Mouse (Mus musculus) ZHBTc4 (cell line): Measurements from ENCODE around the gene Ly6g6e.

Experiments
- DNase-seq: peaks from one replicate; pipeline ENCODE4 v3.0.0-alpha.2; 2011; ENCODE audit warnings: low read depth, low spot score

Gene Ly6g6e

DNA sequence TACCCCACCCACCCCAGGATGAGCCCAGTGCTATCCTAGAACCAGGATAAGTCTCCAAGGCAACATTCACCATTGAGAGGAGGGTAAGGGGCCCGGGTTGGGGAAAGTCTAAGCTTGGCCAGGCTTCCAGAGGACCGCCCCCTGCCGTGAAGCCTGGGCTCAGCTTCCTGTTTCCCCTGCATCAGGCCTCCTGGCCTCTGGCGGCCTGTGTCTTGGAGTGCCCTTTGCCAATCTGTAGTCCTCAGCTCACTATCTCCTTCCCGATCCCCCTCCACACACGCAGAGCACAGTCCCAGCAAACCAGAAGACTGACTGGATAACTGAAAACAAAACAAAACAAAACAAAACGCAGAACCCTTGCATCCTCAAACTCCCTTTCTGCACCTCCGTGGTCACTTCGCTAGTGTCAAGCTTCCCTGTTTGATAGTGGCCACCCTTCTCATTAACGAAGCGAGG lies 27.1 kb upstream of the Ly6g6e start, which contains the start of gene Clic1:
TSS of gene Clic1 (plus strand) at position 406 of the 456 bp plus-strand sequence.
- peak; percentile 51 for DNase-seq

DNA sequence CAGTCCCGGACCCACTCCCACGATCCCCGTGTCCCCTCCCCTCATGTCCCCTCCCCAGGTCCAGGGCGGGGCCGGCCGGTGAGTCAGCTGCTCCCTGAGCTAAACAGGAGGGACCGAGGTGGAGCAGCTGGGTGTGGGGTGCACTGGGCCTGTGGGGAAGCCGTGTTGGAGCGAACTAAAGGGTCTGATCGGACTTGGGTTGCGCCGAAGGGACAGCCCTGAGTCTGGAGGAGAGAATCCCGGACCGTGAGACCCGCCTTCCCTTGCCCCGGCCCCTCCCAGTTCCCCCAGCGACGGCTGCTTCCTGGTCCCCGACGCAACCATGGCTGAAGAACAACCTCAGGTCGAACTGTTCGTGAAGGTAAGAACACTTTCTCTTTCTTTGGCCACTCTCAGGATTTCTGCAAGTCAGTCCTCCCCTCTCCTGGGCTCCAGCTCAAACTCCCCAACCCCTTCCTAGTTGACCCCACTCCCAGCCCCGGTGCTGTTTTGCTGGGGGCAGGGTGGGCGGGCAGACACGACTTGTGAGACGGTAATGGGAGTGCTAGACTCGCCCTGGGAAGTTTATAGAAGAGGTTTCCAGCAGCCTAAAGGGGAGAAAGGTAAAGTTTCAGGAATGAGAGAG lies 26.5 kb upstream of the Ly6g6e start:
- DNase-seq, result peak; percentile 82

DNA sequence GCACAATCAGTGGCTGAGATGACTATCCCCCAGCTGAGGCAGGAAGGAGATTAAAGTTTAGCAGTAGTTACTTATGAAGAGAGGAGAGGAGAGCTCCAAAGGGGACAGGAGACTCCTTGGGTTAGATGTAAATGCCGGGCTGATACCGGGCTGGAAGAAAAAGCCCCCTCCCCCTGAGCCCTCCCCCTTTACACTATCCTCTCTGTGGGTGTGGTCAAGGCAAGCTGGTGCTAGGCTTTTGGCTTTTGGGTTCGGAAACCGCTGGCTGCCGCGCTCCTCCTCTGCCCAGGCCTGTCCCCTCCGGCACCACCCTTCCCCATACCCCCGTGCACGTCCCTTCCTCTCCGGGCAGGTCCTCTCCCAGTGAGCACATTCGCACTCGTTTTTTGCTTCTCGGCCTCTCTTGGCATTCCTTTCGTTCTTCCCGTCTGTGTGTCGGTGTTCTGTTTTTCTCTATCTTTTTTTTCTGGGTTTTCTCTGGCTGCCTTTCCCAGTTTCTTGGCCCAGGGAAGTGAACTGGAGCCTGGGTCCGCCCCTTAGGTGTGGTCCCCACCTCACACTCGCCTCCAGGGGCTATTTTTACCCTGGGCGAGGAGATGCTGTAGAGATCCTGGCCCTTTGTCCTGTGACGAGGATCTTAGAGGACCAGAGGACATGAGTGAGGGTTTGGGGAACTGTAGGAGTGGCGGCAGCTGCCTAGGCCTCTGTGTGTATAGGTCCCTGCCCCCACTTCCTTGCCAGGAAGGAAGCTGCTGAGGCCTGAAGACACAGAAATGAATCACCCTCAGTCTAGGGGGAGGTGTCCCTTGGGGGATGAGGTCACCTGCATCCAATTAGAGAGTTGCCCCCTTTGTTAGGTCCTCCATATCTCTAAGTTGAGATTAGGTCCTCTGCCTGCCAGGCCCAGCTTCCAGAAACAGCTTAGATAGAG lies 25.3 kb upstream of the Ly6g6e start:
- peak; percentile 83 for DNase-seq

DNA sequence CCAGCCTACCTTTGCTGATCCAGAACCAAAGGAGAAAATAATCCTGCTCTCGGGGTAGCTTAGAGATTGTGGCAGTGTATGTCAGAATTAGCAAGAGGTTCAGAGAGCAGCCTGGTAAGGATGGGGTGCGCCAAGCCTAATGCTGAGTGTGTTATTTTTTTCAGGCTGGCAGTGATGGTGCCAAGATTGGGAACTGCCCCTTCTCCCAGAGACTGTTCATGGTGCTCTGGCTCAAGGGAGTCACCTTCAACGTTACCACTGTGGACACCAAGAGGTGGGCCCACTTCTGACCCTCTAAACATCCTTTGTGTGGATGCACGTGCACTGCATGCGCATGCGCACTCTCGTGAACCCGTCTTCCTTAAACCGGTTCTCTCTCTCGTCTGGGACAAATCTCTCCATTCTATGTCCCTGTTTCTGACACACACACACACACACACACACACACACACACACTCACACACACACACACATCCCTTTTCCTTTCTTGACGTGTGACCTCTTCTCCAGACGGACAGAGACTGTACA lies 24.4 kb upstream of the Ly6g6e start:
- DNase-seq, result peak; percentile 45

DNA sequence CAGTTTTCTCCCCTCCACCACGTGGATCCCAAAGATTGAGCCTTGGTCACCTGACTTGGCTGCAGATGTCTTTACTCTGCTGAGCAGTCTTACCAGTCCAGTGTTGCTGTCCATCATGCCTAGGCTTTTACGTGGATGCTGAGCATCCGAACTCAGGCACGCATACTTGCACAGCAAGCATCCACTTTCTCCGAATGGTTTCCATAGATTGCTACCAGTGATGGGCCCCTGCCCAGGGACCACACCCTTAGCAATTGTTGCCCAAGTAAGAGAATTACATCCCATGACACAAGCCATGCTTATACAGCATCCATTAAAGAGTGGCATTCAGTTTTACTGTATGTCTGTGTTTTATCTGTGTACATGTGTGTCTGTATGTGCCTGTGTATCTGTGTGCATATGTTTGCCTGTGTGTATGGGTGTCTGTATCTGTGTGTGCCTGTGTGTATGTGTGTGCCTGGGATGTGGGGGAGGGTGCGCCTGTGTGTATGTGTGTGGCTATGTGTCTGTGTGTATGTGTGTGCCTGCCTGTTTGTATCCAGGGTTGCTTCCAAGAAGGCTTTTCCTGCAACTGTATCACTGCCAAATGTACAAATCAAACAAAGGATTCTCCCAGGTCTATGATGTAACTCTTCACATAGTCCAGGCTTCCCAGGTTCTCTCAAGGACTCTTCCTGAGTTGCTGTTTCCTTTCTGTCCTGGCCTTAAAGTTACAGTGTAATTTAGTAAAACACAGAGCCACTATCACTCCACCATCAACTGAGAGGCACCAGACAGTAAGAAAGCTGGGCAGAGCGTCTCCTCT lies 20.8 kb upstream of the Ly6g6e start:
- DNase-seq, result no peak

DNA sequence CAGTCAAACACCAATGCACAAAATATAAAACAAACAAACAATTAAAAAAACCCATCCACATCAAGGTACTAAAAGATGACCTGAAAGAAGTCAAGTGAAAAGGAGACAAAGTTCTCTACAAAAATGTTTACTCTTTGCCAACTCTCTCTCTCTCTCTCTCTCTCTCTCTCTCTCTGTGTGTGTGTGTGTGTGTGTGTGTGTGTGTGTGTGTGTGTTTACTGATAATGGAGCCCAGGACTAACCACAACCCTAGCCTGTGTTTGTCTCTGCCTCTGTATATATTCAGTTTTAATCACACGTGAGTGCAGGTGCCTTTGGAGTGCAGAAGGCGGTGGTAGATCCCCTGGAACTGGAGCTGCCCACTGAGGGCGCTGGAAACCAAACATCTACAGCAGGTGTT lies 19.6 kb upstream of the Ly6g6e start:
- DNase-seq, result no peak

DNA sequence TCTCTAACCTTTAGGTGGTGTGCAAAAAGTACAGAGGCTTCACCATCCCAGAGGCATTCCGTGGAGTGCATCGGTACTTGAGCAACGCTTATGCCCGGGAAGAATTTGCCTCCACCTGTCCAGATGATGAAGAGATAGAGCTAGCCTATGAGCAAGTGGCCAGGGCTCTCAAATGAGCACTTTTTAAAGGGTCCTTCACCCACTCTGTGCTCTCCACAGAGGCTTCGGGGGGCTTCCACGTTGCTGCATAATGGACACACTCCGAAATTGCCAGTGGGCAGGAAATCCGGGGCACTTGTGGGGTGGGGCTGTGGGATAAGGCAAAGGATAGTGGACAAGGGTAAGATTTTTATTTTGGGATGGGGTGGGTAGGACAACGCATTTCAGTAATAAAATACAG lies 18.4 kb upstream of the Ly6g6e start:
- no peak for DNase-seq

DNA sequence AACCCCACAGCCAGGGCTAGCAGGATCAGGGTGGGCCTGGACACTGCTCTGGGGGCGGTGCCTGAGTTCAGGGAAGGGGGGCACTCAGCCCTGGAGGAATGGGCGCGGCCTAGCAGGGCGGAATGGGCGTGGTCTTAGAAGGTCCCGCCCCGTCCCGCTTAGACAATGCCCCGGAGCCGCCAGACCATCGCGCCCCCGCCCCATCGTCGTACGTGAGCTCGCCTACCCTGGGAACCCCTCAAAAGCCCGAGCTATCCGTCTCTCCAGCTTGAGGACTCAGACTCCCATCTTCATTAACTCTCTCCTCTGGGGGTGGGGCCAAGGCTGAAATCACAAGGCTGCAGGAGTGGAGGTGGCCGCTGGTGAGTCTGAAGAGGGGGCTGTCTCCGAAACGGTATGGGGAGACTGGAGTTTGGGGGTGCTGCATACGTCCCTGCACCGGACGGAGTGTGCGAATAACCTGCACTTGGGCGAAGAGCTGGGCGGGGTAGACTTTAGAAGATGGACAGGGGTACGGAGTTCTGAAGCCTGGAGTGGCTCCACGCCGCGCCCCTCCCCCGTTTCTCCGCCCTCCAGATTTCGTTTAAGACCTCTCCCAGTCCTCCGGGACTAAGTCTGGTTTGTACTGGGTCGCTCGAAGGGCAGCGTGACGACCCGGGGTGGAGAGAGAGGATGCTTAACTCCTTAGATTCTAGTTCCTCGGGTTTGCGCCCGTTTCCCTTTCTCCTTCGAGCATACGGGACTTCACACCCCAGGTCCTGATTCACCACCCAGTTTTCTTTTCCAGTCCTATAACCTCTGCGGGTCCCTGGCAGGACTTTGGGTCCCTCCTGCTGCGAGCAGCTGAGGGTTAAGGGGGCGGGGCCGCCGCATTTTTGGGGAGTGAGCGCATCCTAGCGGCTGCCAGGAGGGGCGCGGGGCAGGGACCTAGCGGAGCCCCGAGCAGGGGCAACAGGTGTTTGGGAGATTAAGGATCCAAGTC lies 17.5 kb upstream of the Ly6g6e start, which contains the start of gene Ddah2:
TSS of gene Ddah2 (plus strand) at position 125 of the 982 bp plus-strand sequence.
- peak; percentile 92 for DNase-seq

DNA sequence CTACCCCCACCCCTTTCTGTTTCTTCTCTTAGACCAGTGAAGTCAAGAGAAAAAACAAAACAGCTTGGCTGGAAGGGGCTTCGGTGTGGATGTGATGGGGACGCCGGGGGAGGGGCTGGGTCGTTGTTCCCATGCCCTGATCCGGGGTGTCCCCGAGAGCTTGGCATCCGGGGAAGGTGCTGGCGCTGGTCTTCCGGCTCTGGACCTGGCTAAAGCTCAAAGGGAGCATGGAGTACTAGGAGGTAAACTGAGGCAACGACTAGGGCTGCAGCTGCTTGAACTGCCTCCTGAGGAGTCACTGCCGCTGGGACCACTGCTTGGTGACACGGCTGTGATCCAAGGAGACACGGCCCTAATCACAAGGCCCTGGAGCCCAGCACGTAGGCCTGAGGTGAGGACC lies 16.6 kb upstream of the Ly6g6e start:
- DNase-seq, result no peak

DNA sequence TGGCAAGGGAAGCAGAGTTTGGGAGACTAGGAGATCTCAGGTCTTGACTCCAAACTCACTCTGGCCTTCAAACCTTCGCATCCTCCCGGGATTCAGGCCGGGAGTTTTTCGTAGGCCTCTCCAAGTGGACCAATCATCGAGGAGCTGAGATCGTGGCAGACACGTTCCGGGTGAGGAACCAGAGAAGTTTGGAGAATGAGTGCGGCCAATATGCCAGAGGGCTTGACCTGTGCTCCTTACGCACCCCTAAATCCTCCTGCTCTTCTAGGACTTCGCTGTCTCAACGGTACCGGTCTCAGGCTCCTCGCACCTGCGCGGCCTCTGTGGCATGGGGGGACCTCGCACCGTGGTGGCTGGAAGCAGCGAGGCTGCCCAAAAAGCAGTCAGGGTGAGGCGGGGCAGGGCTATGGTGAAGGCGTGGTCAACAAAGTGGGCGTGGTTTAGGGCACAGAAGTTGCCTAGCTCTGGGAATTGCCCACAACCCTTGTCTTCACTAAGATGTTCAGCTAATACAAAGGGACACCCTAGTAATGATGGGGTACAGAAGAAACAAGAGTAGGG lies 15.9 kb upstream of the Ly6g6e start:
- peak; percentile 76 for DNase-seq

DNA sequence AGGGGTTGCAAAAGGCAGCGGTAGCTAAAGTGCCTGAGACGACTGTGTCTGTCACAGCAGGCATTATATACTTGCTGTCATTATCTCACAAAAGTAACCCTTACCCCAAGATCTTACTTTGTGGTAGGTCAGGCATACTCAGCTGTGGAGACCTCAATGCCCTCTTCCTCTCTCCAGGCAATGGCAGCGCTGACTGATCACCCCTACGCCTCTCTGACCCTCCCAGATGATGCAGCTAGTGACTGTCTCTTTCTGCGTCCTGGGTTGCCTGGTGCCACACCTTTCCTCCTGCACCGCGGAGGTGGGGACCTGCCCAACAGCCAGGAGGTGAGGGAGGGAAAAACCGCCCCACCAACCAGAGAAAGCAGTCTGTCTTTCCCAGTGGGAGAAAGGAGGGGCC lies 15.4 kb upstream of the Ly6g6e start:
- DNase-seq, result no peak

DNA sequence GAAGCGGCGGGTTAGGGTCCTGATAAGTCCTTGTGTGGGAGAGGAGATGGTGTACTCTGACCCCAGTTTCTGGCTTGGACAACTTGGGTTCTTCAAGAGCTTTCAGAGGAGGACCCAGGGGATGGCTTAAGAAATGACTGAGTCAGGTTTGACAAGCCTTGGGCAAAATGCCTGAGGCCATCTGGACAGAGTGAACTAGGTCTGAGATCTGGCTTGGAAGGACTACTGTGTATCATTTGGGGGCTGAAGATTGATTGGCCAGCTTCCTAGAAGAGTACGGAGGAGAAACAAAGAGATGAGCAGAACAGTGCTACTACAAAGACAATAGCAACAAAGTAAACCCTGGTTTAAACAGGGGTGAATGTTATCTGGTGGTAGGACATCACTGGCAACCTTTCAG lies 13.2 kb upstream of the Ly6g6e start:
- no peak for DNase-seq

DNA sequence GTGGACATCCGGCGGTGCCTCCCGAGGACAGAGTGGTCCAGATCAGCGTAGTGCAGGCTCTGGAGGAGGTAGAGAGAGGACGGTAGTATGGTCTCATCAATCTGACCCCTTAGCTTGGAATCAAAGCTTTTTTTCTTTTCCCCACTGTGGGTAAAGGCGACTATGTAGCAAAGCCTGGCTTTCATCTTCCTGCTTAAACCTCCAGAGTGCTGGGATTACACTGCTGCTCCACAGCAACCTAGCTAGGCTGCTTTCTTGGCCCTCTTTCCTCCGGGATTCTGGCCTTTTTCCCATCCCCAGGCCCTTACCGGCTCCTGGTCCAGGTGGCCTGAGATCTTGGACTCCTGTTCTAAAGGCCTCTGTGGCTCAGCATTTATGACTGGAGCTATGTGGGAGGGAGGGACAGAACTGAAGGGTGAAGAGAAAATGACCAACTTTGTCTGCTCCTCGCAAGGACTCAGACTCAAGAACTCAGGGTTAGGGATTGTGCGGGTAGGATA lies 12.3 kb upstream of the Ly6g6e start:
- DNase-seq, result no peak

DNA sequence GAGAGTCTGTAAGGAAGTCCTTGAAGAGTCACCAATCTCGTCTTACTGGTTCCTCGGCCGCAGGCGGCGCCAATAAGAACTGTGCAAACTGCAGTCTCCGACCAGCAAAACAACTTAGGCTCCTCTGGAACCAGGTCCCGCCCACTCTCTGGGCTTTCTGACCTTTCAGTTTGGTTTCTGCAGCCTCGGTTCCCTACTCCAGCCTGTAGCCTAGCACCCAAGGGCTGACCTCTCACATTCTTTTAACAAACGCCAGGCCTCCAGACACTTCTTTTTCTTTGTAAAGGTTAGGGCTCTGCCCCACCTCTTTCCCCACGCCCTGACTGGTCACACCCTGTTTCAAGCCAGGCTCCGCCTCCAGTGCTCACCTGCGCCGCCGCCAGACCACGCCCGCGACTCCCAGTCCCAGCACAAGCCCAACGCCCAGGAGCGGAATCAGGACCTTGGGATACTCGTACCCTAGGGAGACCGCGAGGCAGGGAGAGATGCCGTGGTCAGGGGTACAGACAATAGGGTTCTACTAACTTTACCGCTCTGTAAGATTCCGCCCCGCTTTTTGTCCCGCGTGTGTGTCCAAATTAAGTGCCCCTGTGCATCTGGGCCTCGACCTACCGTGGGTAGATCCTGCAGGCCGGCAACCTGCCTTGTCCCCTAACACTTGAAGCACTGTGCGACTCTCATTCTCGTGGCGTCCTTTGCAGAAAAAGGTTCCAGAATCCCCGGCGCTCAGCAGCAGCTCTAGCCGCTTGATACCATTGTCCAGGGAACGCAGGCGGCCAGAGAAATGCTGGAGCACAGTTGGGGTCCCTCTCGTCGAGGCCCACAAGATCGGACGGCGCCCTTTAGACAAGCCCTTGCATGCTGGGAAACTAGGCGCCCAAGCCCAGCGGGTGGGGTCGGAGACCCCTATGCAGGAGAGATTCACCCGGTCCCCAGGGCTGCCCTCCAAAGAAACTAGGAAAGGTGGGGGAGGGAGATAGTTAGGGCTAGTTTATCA lies 11.5 kb upstream of the Ly6g6e start, which contains the start of gene Ly6g6c:
TSS of gene Ly6g6c (plus strand) at position 438 of the 997 bp plus-strand sequence.
- DNase-seq, result peak; percentile 92

DNA sequence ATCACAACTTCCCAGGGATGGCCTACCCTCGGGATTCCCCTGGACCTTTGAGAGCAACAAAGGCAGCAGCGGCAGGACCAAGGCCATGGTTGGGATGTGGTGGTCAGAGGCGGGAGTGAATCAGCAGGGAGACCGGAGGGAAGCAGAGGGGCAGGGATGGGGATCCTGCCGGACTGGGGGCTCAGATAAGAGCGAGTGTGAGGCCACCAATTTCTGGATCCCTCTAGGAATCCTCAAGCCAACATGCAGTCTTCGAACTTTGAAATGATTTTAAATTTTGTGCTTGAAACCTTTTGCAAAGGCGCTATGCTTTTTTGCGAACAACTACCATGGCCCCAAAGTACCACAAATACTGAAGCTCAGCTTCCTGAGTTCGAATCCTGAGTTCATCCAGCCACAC lies 10.6 kb upstream of the Ly6g6e start, which contains the start of gene Mpig6b:
TSS of gene Mpig6b (minus strand) at position 101 of the 400 bp plus-strand sequence.
- DNase-seq, result no peak

DNA sequence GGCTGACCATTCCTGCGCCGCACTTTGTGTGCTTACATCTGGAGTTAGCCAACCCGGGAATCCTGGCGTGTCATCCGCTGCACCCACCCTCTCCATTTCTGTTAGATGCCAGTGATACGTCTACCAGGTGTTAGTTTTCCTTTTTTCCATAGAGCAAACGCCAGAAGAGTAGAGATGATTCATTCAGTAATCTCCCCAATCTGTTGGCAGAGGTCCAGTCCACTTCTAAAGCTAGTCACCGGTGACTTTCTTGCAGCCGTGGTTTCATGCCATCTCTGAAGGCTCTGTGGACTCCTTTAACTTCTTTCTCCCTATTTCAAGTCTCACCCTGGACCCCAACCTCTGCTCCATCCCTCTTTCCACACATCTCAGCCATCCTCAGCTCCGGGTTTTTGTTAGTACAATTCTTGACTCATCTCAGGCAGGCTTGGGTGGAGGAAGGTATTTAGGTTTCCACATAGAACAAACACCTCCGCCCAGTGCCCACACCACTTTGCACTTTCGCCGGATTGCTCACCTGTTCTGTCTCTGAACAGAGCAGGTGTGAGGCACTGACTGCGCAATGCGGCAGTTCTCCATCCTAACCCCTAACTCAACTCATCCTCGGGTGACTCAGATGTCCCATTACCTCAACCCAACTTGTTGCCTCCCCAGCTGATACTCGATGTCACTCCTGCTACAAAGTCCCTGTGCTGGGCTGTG lies 8.3 kb upstream of the Ly6g6e start:
- no peak for DNase-seq

DNA sequence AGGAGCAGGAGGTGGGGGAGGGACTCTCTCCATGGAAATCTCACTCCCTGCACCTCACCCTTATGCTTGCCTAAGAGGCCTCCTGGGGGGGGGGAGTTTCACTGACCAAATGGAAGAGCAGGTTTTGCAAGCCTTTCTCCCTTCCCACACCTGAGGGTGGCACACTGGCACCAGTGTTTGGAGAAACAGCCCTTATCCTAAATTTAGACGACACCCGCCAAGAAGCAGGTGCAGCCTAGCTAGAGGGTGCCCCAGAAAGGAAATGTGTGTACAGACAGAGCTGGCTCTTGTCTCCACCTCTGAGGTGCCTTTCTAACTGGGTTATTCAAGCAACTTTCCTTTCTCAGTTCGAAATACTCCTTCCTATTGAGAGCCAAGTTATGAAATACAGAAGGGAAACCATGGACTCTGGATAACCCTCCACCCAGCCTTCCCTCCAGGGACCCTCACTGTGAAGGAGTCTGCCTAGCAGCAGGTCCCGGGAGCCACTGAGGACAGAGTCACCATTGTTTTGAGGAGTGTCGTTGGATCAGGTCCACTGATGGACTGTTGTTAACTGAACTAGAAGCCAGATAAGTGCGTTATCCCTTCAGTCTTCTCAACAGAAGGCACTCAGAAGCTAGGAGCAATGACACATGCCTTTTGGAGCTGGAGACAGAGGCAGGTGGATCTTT lies 6.0 kb upstream of the Ly6g6e start:
- no peak for DNase-seq
